Mouse (Mus musculus): ENCODE data around the gene Acoxl. TPM values are rescaled to one million over a fixed set of nuclear protein-coding genes. Genes with fewer than 3 reads are reported as not detected.

Gene Acoxl
- polyA plus RNA-seq, 1 experiment from 2014 or later = 0.15 TPM

DNA sequence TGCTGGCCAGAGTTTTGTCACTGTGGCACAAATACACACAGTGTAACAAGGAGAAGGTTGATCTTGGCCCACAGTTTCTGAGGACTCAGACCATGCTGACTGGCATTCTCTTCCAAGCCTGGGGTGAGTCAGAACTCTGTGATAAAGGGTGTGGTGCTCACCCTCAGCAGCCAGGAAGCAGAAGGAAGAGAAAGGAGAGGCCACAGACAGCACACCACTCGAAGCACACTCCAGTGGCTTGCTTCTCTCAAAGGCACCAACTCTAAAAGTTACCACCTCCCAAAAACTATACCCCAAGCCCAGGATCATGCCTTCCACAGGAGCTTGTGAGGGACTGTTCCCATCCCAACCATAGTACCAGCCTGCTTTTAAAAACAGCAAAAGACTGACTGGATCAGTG lies 220.0 kb downstream of the Acoxl start:
- Histone ChIP-seq H3K4me3 (ENCODE audit: low read length) (no peak overlapping the region), H3K9ac (ENCODE audit: low read depth, low read length) (no peak overlapping the region), H3K9me3 (ENCODE audit: control insufficient read depth, low read length) (no peaks in the 10 kb centered on the region), H3K27me3 (replicated peaks; ENCODE audit: control insufficient read depth, insufficient read depth, low read length) (no peaks in the 10 kb centered on the region), H3K4me2 (ENCODE audit: low read length) (no peak overlapping the region), H3K4me1 (ENCODE audit: control insufficient read depth, insufficient read depth, low read depth, low read length) (no peaks in the 10 kb centered on the region), H3K36me3 (ENCODE audit: control insufficient read depth, insufficient read depth, low read length) (no peaks in the 10 kb centered on the region), H3K27ac (ENCODE audit: low read depth, low read length) (no peak overlapping the region)
- ATAC-seq = no peak
- WGBS = 81% methylated on average over 1 of the region's 1 CpGs

- H3K4me3 ChIP-seq (ENCODE audit: low read length) = no peak overlapping the region
- H3K4me2 ChIP-seq (ENCODE audit: low read length) = no peak overlapping the region
- no peaks in the 10 kb centered on the region for H3K4me1 ChIP-seq (ENCODE audit: control insufficient read depth, insufficient read depth, low read depth, low read length)
- H3K27ac ChIP-seq (ENCODE audit: low read depth, low read length) = no peak overlapping the region
- WGBS = 64% methylated on average over 6 of the region's 6 CpGs
- no peaks in the 10 kb centered on the region for H3K36me3 ChIP-seq (ENCODE audit: control insufficient read depth, insufficient read depth, low read length)
- no peak overlapping the region for H3K9ac ChIP-seq (ENCODE audit: low read depth, low read length)
- no peaks in the 10 kb centered on the region for H3K9me3 ChIP-seq (ENCODE audit: control insufficient read depth, low read length)
- H3K27me3 ChIP-seq (replicated peaks; ENCODE audit: control insufficient read depth, insufficient read depth, low read length) = no peaks in the 10 kb centered on the region
- ATAC-seq = no peak
Observed at GRCm38 (mm10) chr2:128060213-128060612, 221.5 kb downstream of the Acoxl start.

- no peak overlapping the region for H3K27ac ChIP-seq (ENCODE audit: low read depth, low read length)
- H3K9ac ChIP-seq (ENCODE audit: low read depth, low read length) = no peak overlapping the region
- H3K4me3 ChIP-seq (ENCODE audit: low read length) = no peak overlapping the region
- no peaks in the 10 kb centered on the region for H3K27me3 ChIP-seq (replicated peaks; ENCODE audit: control insufficient read depth, insufficient read depth, low read length)
- H3K4me1 ChIP-seq (ENCODE audit: control insufficient read depth, insufficient read depth, low read depth, low read length) = no peaks in the 10 kb centered on the region
- H3K36me3 ChIP-seq (ENCODE audit: control insufficient read depth, insufficient read depth, low read length) = no peaks in the 10 kb centered on the region
- ATAC-seq = no peak
- no peaks in the 10 kb centered on the region for H3K9me3 ChIP-seq (ENCODE audit: control insufficient read depth, low read length)
- H3K4me2 ChIP-seq (ENCODE audit: low read length) = no peak overlapping the region
- 34% methylated on average over 6 of the region's 6 CpGs for WGBS
Observed at GRCm38 (mm10) chr2:128060680-128061287, 222.1 kb downstream of the Acoxl start.

GRCm38 (mm10) chr2:128061491-128061890 lies 222.8 kb downstream of the Acoxl start:
- Histone ChIP-seq H3K4me1 (ENCODE audit: control insufficient read depth, insufficient read depth, low read depth, low read length) (no peaks in the 10 kb centered on the region), H3K36me3 (ENCODE audit: control insufficient read depth, insufficient read depth, low read length) (no peaks in the 10 kb centered on the region), H3K9me3 (ENCODE audit: control insufficient read depth, low read length) (no peaks in the 10 kb centered on the region), H3K9ac (ENCODE audit: low read depth, low read length) (no peak overlapping the region), H3K4me2 (ENCODE audit: low read length) (no peak overlapping the region), H3K27me3 (replicated peaks; ENCODE audit: control insufficient read depth, insufficient read depth, low read length) (no peaks in the 10 kb centered on the region), H3K27ac (ENCODE audit: low read depth, low read length) (no peak overlapping the region), H3K4me3 (ENCODE audit: low read length) (no peak overlapping the region)
- no peak for ATAC-seq
- WGBS = 86% methylated on average over 7 of the region's 7 CpGs

DNA sequence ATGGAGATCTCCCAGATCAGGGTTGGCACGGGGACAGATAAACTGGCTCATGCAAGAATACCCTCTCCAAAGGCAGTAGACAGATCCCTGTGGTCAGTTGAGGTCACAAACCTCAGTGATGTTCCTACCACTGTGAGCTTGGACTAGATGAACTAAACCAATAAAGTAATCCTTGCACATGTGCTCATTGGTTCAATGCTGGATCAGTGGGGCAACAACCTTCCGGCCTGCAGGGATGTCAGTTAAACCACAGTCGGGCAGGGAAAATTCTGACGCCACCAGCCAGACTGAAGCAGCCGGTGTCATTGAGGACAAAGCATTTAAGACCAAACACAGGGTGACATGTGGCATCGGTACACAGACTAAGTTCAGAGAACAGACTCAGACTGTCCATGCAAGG lies 224.1 kb downstream of the Acoxl start:
- H3K27ac ChIP-seq (ENCODE audit: low read depth, low read length) = no peak overlapping the region
- H3K4me2 ChIP-seq (ENCODE audit: low read length) = no peak overlapping the region
- no peak overlapping the region for H3K9ac ChIP-seq (ENCODE audit: low read depth, low read length)
- H3K4me3 ChIP-seq (ENCODE audit: low read length) = no peak overlapping the region
- no peak for ATAC-seq
- H3K4me1 ChIP-seq (ENCODE audit: control insufficient read depth, insufficient read depth, low read depth, low read length) = no peaks in the 10 kb centered on the region
- no peaks in the 10 kb centered on the region for H3K9me3 ChIP-seq (ENCODE audit: control insufficient read depth, low read length)
- H3K36me3 ChIP-seq (ENCODE audit: control insufficient read depth, insufficient read depth, low read length) = no peaks in the 10 kb centered on the region
- H3K27me3 ChIP-seq (replicated peaks; ENCODE audit: control insufficient read depth, insufficient read depth, low read length) = no peaks in the 10 kb centered on the region
- WGBS = 96% methylated on average over 6 of the region's 6 CpGs

GRCm38 (mm10) chr2:128065013-128065412 lies 226.3 kb downstream of the Acoxl start:
- Histone ChIP-seq H3K9me3 (ENCODE audit: control insufficient read depth, low read length) (no peaks in the 10 kb centered on the region), H3K36me3 (ENCODE audit: control insufficient read depth, insufficient read depth, low read length) (no peaks in the 10 kb centered on the region), H3K4me1 (ENCODE audit: control insufficient read depth, insufficient read depth, low read depth, low read length) (no peaks in the 10 kb centered on the region), H3K4me3 (ENCODE audit: low read length) (no peak overlapping the region), H3K27ac (ENCODE audit: low read depth, low read length) (no peak overlapping the region), H3K9ac (ENCODE audit: low read depth, low read length) (no peak overlapping the region), H3K4me2 (ENCODE audit: low read length) (no peak overlapping the region), H3K27me3 (replicated peaks; ENCODE audit: control insufficient read depth, insufficient read depth, low read length) (no peaks in the 10 kb centered on the region)
- WGBS = 94% methylated on average over 2 of the region's 2 CpGs
- ATAC-seq = no peak

GRCm38 (mm10) chr2:128065576-128065975 lies 226.9 kb downstream of the Acoxl start:
- H3K9me3 ChIP-seq (ENCODE audit: control insufficient read depth, low read length) = no peaks in the 10 kb centered on the region
- no peaks in the 10 kb centered on the region for H3K27me3 ChIP-seq (replicated peaks; ENCODE audit: control insufficient read depth, insufficient read depth, low read length)
- H3K27ac ChIP-seq (ENCODE audit: low read depth, low read length) = no peak overlapping the region
- WGBS = 94% methylated on average over 2 of the region's 2 CpGs
- no peak overlapping the region for H3K9ac ChIP-seq (ENCODE audit: low read depth, low read length)
- H3K4me3 ChIP-seq (ENCODE audit: low read length) = no peak overlapping the region
- ATAC-seq = no peak
- H3K36me3 ChIP-seq (ENCODE audit: control insufficient read depth, insufficient read depth, low read length) = no peaks in the 10 kb centered on the region
- no peaks in the 10 kb centered on the region for H3K4me1 ChIP-seq (ENCODE audit: control insufficient read depth, insufficient read depth, low read depth, low read length)
- no peak overlapping the region for H3K4me2 ChIP-seq (ENCODE audit: low read length)

DNA sequence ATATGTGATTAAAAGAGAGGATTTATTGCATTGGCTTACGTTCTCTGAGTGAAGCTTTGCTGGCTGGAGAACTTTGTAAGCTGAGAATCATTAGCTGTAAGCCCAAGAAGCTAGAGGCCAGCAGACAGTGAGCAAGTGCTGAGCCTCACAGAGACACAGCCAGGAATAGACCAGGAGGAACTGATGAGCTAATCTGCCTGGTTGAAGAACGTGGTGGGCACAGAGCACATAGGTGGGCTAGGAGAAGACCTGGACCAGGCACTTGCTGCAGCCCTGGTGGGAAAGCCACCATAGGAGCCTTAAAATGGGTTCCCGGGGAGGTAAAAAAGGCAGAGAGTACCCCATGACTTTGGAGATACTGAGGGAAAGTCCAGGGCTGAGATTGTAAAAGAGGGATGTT lies 228.5 kb downstream of the Acoxl start:
- Histone ChIP-seq H3K27ac (ENCODE audit: low read depth, low read length) (no peak overlapping the region), H3K4me3 (ENCODE audit: low read length) (no peak overlapping the region), H3K36me3 (ENCODE audit: control insufficient read depth, insufficient read depth, low read length) (no peaks in the 10 kb centered on the region), H3K4me2 (ENCODE audit: low read length) (no peak overlapping the region), H3K27me3 (replicated peaks; ENCODE audit: control insufficient read depth, insufficient read depth, low read length) (no peaks in the 10 kb centered on the region), H3K4me1 (ENCODE audit: control insufficient read depth, insufficient read depth, low read depth, low read length) (no peaks in the 10 kb centered on the region), H3K9me3 (ENCODE audit: control insufficient read depth, low read length) (no peaks in the 10 kb centered on the region), H3K9ac (ENCODE audit: low read depth, low read length) (no peak overlapping the region)
- WGBS = 72% methylated on average over 3 of the region's 3 CpGs
- no peak for ATAC-seq

GRCm38 (mm10) chr2:128067596-128067995 lies 228.9 kb downstream of the Acoxl start:
- Histone ChIP-seq H3K9me3 (ENCODE audit: control insufficient read depth, low read length) (no peaks in the 10 kb centered on the region), H3K9ac (ENCODE audit: low read depth, low read length) (no peak overlapping the region), H3K4me1 (ENCODE audit: control insufficient read depth, insufficient read depth, low read depth, low read length) (no peaks in the 10 kb centered on the region), H3K4me3 (ENCODE audit: low read length) (no peak overlapping the region), H3K4me2 (ENCODE audit: low read length) (no peak overlapping the region), H3K27me3 (replicated peaks; ENCODE audit: control insufficient read depth, insufficient read depth, low read length) (no peaks in the 10 kb centered on the region), H3K36me3 (ENCODE audit: control insufficient read depth, insufficient read depth, low read length) (no peaks in the 10 kb centered on the region), H3K27ac (ENCODE audit: low read depth, low read length) (no peak overlapping the region)
- ATAC-seq = no peak
- WGBS = 83% methylated on average over 7 of the region's 7 CpGs

- Histone ChIP-seq H3K36me3 (ENCODE audit: control insufficient read depth, insufficient read depth, low read length) (no peaks in the 10 kb centered on the region), H3K27ac (ENCODE audit: low read depth, low read length) (no peak overlapping the region), H3K4me1 (ENCODE audit: control insufficient read depth, insufficient read depth, low read depth, low read length) (no peaks in the 10 kb centered on the region), H3K4me2 (ENCODE audit: low read length) (no peak overlapping the region), H3K27me3 (replicated peaks; ENCODE audit: control insufficient read depth, insufficient read depth, low read length) (no peaks in the 10 kb centered on the region), H3K4me3 (ENCODE audit: low read length) (no peak overlapping the region), H3K9ac (ENCODE audit: low read depth, low read length) (no peak overlapping the region), H3K9me3 (ENCODE audit: control insufficient read depth, low read length) (no peaks in the 10 kb centered on the region)
- 74% methylated on average over 4 of the region's 4 CpGs for WGBS
- no peak for ATAC-seq
Observed at GRCm38 (mm10) chr2:128068176-128068575, 229.5 kb downstream of the Acoxl start.
